Mouse (Mus musculus) left cerebral cortex, postnatal 4 days (tissue): ENCODE measurements around the gene Prl8a1. TPM values are rescaled to one million over a fixed set of nuclear protein-coding genes. Genes with fewer than 3 reads are reported as not detected.

ENCODE experiments used
- DNase-seq: peaks from one replicate; pipeline ENCODE4 v3.0.0-alpha.2; 2022
- intact Hi-C: fragments of 180-260 bp; cut with DNase I; formaldehyde crosslinking; loops from one replicate; pipeline ENCODE4 v1.15.1; 2025
- total RNA-seq, 2 experiments: library from RNA; stranded (reverse); gene quantifications; 2 replicates each; pipeline ENCODE4 v1.2.3; 2021

The Prl8a1 gene
- total RNA-seq, result not detected

GRCm38 (mm10) chr13:27582071-27582470 lies at the start of gene Prl8a1:
Gene Prl8a1, minus strand, starts transcription at chr13:27582171.
- intact Hi-C loops, result no loop called here
- DNase-seq, result no peak

- intact Hi-C loops, result no loop called here
- no peak for DNase-seq
Measured at GRCm38 (mm10) chr13:27610482-27610881, 28.5 kb upstream of the Prl8a1 start, which contains the start of gene Prl7b1. Gene Prl7b1, minus strand, starts transcription at chr13:27610582.

- no peak for DNase-seq
- intact Hi-C loops, result no loop called here
Measured at GRCm38 (mm10) chr13:27564506-27564905, 17.5 kb downstream of the Prl8a1 start, which contains the start of gene Prl8a9. Gene Prl8a9, minus strand, starts transcription at chr13:27564606.

- no peak for DNase-seq
- intact Hi-C loops, result no loop called here
Measured at GRCm38 (mm10) chr13:27553336-27553735, 28.6 kb downstream of the Prl8a1 start.

Other genes with a start within 250 kb of the Prl8a1 start
- gene Prl8a2, start 236.5 kb downstream of the Prl8a1 start, total RNA-seq, result not detected
- not detected for gene Prl2b1, start 191.3 kb downstream of the Prl8a1 start, total RNA-seq
- gene Prl8a6, start 143.5 kb downstream of the Prl8a1 start, total RNA-seq, result not detected
- gene Prl8a8, start 69.0 kb downstream of the Prl8a1 start, total RNA-seq, result not detected
- gene Prl8a9, start 17.6 kb downstream of the Prl8a1 start, total RNA-seq, result not detected
- gene Prl7b1, start 28.4 kb upstream of the Prl8a1 start, total RNA-seq, result not detected
- gene Prl7a1, start 60.3 kb upstream of the Prl8a1 start, total RNA-seq, result not detected
- gene Prl7a2, start 85.9 kb upstream of the Prl8a1 start, total RNA-seq, result not detected
- not detected for gene Prl7d1, start 134.6 kb upstream of the Prl8a1 start, total RNA-seq
- gene Prl7c1, start 198.6 kb upstream of the Prl8a1 start, total RNA-seq, result not detected
- gene Prl2a1, start 219.5 kb upstream of the Prl8a1 start, total RNA-seq, result not detected